Mouse (Mus musculus) cerebral cortex, adult 2 months (tissue): ENCODE results near the gene Icmt.

ENCODE experiments used
- WGBS: fragments of 180-500 bp; shearing (Covaris S2); methylation state at CpG from one replicate; pipeline ENCODE4 v1.1.7; 2018; 5-methylcytosine and 5-hydroxymethylcytosine counted together

The Icmt gene

GRCm38 (mm10) chr4:152300375-152300774, 3.3 kb downstream of the Icmt start:
- 59% methylated on average over 8 of the region's 8 CpGs for WGBS

- WGBS: 82% methylated on average over 11 of the region's 11 CpGs
These were observed 5.0 kb downstream of the Icmt start for GRCm38 (mm10) chr4:152302012-152302411.

GRCm38 (mm10) chr4:152303172-152303571, 6.1 kb downstream of the Icmt start:
- 95% methylated on average over 10 of the region's 10 CpGs for WGBS

- WGBS: 70% methylated on average over 6 of the region's 6 CpGs
These were observed 7.7 kb downstream of the Icmt start for GRCm38 (mm10) chr4:152304685-152305084.

GRCm38 (mm10) chr4:152305991-152306390, 9.0 kb downstream of the Icmt start:
- 73% methylated on average over 6 of the region's 6 CpGs for WGBS

GRCm38 (mm10) chr4:152307542-152307941, 10.5 kb downstream of the Icmt start:
- 89% methylated on average over 9 of the region's 9 CpGs for WGBS

- 13% methylated on average over 14 of the region's 14 CpGs for WGBS
These were observed 15.2 kb downstream of the Icmt start for GRCm38 (mm10) chr4:152312186-152312585.

GRCm38 (mm10) chr4:152313211-152313632, 16.2 kb downstream of the Icmt start:
- under 1% methylated on average over 29 of the region's 29 CpGs for whole genome bisulfite sequencing

- WGBS: 2% methylated on average over 43 of the region's 43 CpGs
These were observed 18.6 kb downstream of the Icmt start for GRCm38 (mm10) chr4:152315498-152316213.

- 71% methylated on average over 6 of the region's 6 CpGs for WGBS
These were observed 20.6 kb downstream of the Icmt start for GRCm38 (mm10) chr4:152317631-152318033.

- WGBS: 7% methylated on average over 26 of the region's 26 CpGs
These were observed 21.6 kb downstream of the Icmt start, which contains the start of gene Rnf207 for GRCm38 (mm10) chr4:152318517-152319234. Gene Rnf207, minus strand, starts transcription at chr4:152318993.

GRCm38 (mm10) chr4:152321464-152321863, 24.4 kb downstream of the Icmt start:
- 62% methylated on average over 5 of the region's 5 CpGs for WGBS

- WGBS: 50% methylated on average over 16 of the region's 16 CpGs
These were observed 27.9 kb downstream of the Icmt start for GRCm38 (mm10) chr4:152324641-152325562.

GRCm38 (mm10) chr4:152325574-152326411, 28.8 kb downstream of the Icmt start, which contains the start of gene Rpl22:
Gene Rpl22, plus strand, starts transcription at chr4:152325742.
- under 1% methylated on average over 70 of the region's 70 CpGs for WGBS

- WGBS: 2% methylated on average over 11 of the region's 11 CpGs
These were observed 29.5 kb downstream of the Icmt start for GRCm38 (mm10) chr4:152326543-152326942.

- 70% methylated on average over 6 of the region's 6 CpGs for WGBS
These were observed 31.7 kb downstream of the Icmt start for GRCm38 (mm10) chr4:152328691-152329090.

GRCm38 (mm10) chr4:152332952-152333351, 35.9 kb downstream of the Icmt start:
- 4% methylated on average over 2 of the region's 2 CpGs for WGBS

GRCm38 (mm10) chr4:152333587-152333986, 36.6 kb downstream of the Icmt start:
- 88% methylated on average over 12 of the region's 12 CpGs for WGBS

GRCm38 (mm10) chr4:152337772-152338171, 40.7 kb downstream of the Icmt start:
- 40% methylated on average over 6 of the region's 6 CpGs for WGBS

- under 1% methylated on average over 83 of the region's 120 CpGs for WGBS
These were observed 41.6 kb downstream of the Icmt start, which contains the start of gene Chd5 for GRCm38 (mm10) chr4:152338419-152339292. Gene Chd5, plus strand, starts transcription at chr4:152338651.
